Comparison of ENCODE assay signal across 29 mouse cellular contexts in the genomic region with DNA sequence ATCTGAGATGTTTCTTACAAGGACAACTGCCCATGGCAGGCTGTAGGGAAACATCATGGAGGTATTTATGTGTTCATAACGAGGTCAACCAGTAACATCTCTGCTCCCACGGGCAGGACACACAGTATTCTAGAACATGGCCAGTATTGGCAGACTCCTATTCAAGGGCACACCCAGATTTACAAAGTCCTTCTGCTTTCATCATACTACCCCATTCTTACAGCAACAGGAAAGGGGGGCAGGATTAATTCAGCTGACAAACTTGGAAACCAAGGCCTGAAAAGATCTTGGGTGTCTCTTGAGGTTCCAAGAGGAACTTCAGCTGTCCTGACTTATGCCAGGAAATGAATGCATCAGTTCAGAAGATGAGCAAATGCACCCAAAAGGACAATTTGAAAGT.
DNase-seq lines count a peak whose midpoint lies in the region; ATAC-seq and TF ChIP-seq lines count a peak whose summit lies in the region.
"Had no signal": no experiment of that assay in that cellular context is flagged by ENCODE, and none has a peak within 500 bp of the region (broad histone marks: within the 10 kb centered on the region; RNA-seq: fewer than 3 reads in every experiment).

No protein-coding gene starts in this region.

- no peaks in the 10 kb centered on the region; the same call in 1 of the 2 replicates for H3K4me1 ChIP-seq in lung, postnatal 0 days (ENCODE audit: insufficient read depth, low read depth, low read length)
- H3K4me1 ChIP-seq in stomach, postnatal 0 days (replicated peaks; ENCODE audit: control insufficient read depth, insufficient read depth) = 0 out of 2 replicates have a peak, but pooled peaks cover 3% of the 10 kb centered on the region
- H3K4me1 ChIP-seq: liver, embryonic 13.5 days had no signal

- DNase-seq in adrenal gland, adult 8-10 months = peak; percentile 5
- no peak for DNase-seq in adrenal gland, postnatal 14 days
- peak; percentile 61 for DNase-seq in lung, postnatal 0 days (ENCODE audit: low spot score)
- no peak for DNase-seq in lung, postnatal 4 days
- DNase-seq in lung, postnatal 25 days (ENCODE audit: low spot score) = peak; percentile 34
- DNase-seq in stomach, postnatal 0 days (ENCODE audit: low spot score) = no peak
- DNase-seq in thymus, adult 18-20 months = no peak
- DNase-seq: cerebellum, adult 2 months; cerebellum, postnatal 25 days; embryo, embryonic 11 days; gastrocnemius, postnatal 25 days; heart, postnatal 14 days; kidney, adult 18-20 months; kidney, postnatal 25 days; liver, embryonic 13.5 days; right cerebral cortex, postnatal 25 days; spleen, adult 18-20 months; thymus, postnatal 4 days had no signal

- ATAC-seq in lung, postnatal 0 days = peak; percentile 47
- no peak for ATAC-seq in stomach, postnatal 0 days (ENCODE audit: low FRiP score, low TSS enrichment)
- ATAC-seq in erythroblast, adult 5-6 weeks (replicated peaks; ENCODE audit: low FRiP score, poor library complexity, severe bottlenecking) = no peak
- ATAC-seq: forebrain, embryonic 15.5 days; hindbrain, embryonic 16.5 days; midbrain, embryonic 16.5 days; Patski had no signal

- TF ChIP-seq CTCF in lung, postnatal 0 days (IDR thresholded peaks at IDR 0.05) = peak; percentile 53
- peak; percentile 34 for TF ChIP-seq CTCF in stomach, postnatal 0 days (IDR thresholded peaks at IDR 0.05; ENCODE audit: low read depth)

- H3K4me2 ChIP-seq in lung, postnatal 0 days (replicated peaks; ENCODE audit: low read depth, low read length) = no peak overlapping the region
- no peak overlapping the region for H3K4me2 ChIP-seq in stomach, postnatal 0 days (replicated peaks; ENCODE audit: low read depth)
- H3K4me2 ChIP-seq: embryonic facial prominence, embryonic 12.5 days; forebrain, embryonic 15.5 days; kidney, embryonic 15.5 days; limb, embryonic 13.5 days; liver, embryonic 13.5 days; midbrain, embryonic 11.5 days had no signal

- no peak overlapping the region for H3K9ac ChIP-seq in lung, postnatal 0 days (replicated peaks; ENCODE audit: low read depth)
- H3K9ac ChIP-seq in stomach, postnatal 0 days (ENCODE audit: low read length) = no peak overlapping the region
- H3K9ac ChIP-seq: embryonic facial prominence, embryonic 12.5 days; forebrain, embryonic 15.5 days; kidney, embryonic 15.5 days; limb, embryonic 13.5 days; liver, embryonic 13.5 days had no signal

- H3K36me3 ChIP-seq in lung, postnatal 0 days (ENCODE audit: insufficient read depth, low read length) = no peaks in the 10 kb centered on the region
- H3K36me3 ChIP-seq in stomach, postnatal 0 days (ENCODE audit: control insufficient read depth, insufficient read depth, low read length) = no peaks in the 10 kb centered on the region
- H3K36me3 ChIP-seq: embryonic facial prominence, embryonic 12.5 days; forebrain, embryonic 10.5 days; forebrain, embryonic 15.5 days; G1E; kidney, embryonic 15.5 days; limb, embryonic 13.5 days; liver, embryonic 13.5 days had no signal

- no peak overlapping the region for H3K4me3 ChIP-seq in lung, postnatal 0 days (ENCODE audit: low read depth, low read length)
- no peak overlapping the region for H3K4me3 ChIP-seq in stomach, postnatal 0 days (ENCODE audit: low read depth, low read length)
- H3K4me3 ChIP-seq: embryonic facial prominence, embryonic 12.5 days; forebrain, embryonic 10.5 days; forebrain, embryonic 15.5 days; kidney, embryonic 15.5 days; limb, embryonic 13.5 days; liver, embryonic 13.5 days had no signal

- no peaks in the 10 kb centered on the region for H3K27me3 ChIP-seq in lung, postnatal 0 days (replicated peaks; ENCODE audit: insufficient read depth, low read length)
- H3K27me3 ChIP-seq in stomach, postnatal 0 days (ENCODE audit: control insufficient read depth, insufficient read depth, low read length) = no peaks in the 10 kb centered on the region
- H3K27me3 ChIP-seq: embryonic facial prominence, embryonic 12.5 days; forebrain, embryonic 15.5 days; kidney, embryonic 15.5 days; limb, embryonic 13.5 days; liver, embryonic 13.5 days; Patski had no signal

- H3K9me3 ChIP-seq in lung, postnatal 0 days (ENCODE audit: low read length) = no peaks in the 10 kb centered on the region
- no peaks in the 10 kb centered on the region for H3K9me3 ChIP-seq in stomach, postnatal 0 days (ENCODE audit: control insufficient read depth, low read length)
- H3K9me3 ChIP-seq: embryonic facial prominence, embryonic 12.5 days; forebrain, embryonic 10.5 days; forebrain, embryonic 15.5 days; kidney, embryonic 15.5 days; limb, embryonic 13.5 days; liver, embryonic 13.5 days had no signal

- peak; percentile 24; the same call in 1 of the 2 replicates for TF ChIP-seq EP300 in lung, postnatal 0 days (IDR thresholded peaks at IDR 0.05)
- no peak for TF ChIP-seq EP300 in stomach, postnatal 0 days (optimal IDR thresholded peaks at IDR 0.05)

- WGBS in lung, postnatal 0 days = 58% methylated on average over 2 of the region's 2 CpGs
- WGBS in stomach, postnatal 0 days = 76% methylated on average over 2 of the region's 2 CpGs

- H3K27ac ChIP-seq in lung, postnatal 0 days (ENCODE audit: low read length) = no peak overlapping the region
- H3K27ac ChIP-seq in stomach, postnatal 0 days (replicated peaks) = no peak overlapping the region
- H3K27ac ChIP-seq: embryonic facial prominence, embryonic 12.5 days; forebrain, embryonic 10.5 days; forebrain, embryonic 15.5 days; kidney, embryonic 15.5 days; limb, embryonic 13.5 days; liver, embryonic 13.5 days had no signal

Comparison
In these comparisons a context has a peak if more than half of its experiments do, and no peak if none do; other contexts are left out.
1. DNase-seq: peak in adrenal gland, adult 8-10 months (single experiment), lung, postnatal 0 days (single experiment) and lung, postnatal 25 days (single experiment); none in adrenal gland, postnatal 14 days (single experiment), lung, postnatal 4 days (0 of 2), stomach, postnatal 0 days (single experiment) and thymus, adult 18-20 months (0 of 2).